Mouse (Mus musculus) ES-E14 (cell line): ENCODE measurements at regions not wholly inside any gene's neighbourhood (a gene's known extent, or its start where the extent isn't known, plus 50 kb on each side); places are given as distances from the start of the nearest gene placed in this dataset.

Experiments
- CHD2 ChIP-seq: IDR thresholded peaks from 2 replicates; pipeline ENCODE4 v1.6.1; 2014; ENCODE audit warnings: mild to moderate bottlenecking, low read depth, low read length, inconsistent platforms
- HCFC1 ChIP-seq: IDR thresholded peaks from 2 replicates; pipeline ENCODE4 v1.6.1; 2012; ENCODE audit warnings: low read length, inconsistent platforms, borderline replicate concordance; ENCODE audit not compliant: insufficient read depth
- MAFK ChIP-seq: IDR thresholded peaks from 2 replicates; pipeline ENCODE4 v1.6.1; 2014; ENCODE audit warnings: mild to moderate bottlenecking, low read depth, low read length, inconsistent platforms; ENCODE audit not compliant: insufficient read depth
- ZC3H11A ChIP-seq: IDR thresholded peaks from 2 replicates; pipeline ENCODE4 v1.6.1; 2012; ENCODE audit warnings: low read depth, mild to moderate bottlenecking, inconsistent platforms, low read length, borderline replicate concordance
- ZNF384 ChIP-seq: IDR thresholded peaks from 2 replicates; pipeline ENCODE4 v1.6.1; 2012; ENCODE audit warnings: low read depth, low read length, inconsistent platforms

DNA sequence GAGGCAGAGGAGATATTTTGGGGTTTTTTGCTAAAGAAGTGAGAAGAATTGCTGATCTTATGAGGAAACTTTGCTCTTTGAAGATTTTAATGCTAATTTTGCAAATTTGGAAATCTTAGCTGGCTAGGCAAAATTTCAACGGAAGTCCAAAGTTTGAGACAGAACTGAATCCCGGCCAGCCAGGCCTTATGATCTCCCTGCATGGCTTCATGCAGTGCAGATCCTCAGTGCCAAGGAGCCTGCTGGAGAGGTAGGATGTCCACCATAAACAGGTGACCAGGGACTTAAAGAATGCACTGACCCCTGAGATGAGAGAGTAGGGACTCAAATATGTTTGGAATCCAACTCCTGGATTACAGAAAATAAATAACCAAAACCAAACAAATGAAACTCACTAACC is 69.6 kb upstream of the Adcy1 start:
- TF ChIP-seq CHD2 (no peak), ZC3H11A (no peak), MAFK (no peak), HCFC1 (no peak), ZNF384 (no peak)
